Mouse (Mus musculus): Measurements from ENCODE around the gene Pam. TPM values are rescaled to one million over a fixed set of nuclear protein-coding genes. Genes with fewer than 3 reads are reported as not detected.

Pam gene
- polyA plus RNA-seq, 1 experiment from 2014 or later, result 49.8 TPM

- Histone ChIP-seq H3K27ac (no peak overlapping the region), H3K4me3 (no peak overlapping the region), H3K4me1 (peaks cover 11% of the 10 kb centered on the region), H3K9ac (no peak overlapping the region), H3K9me3 (replicated peaks) (no peaks in the 10 kb centered on the region), H3K27me3 (no peaks in the 10 kb centered on the region), H3K4me2 (no peak overlapping the region), H3K36me3 (ENCODE audit: poor library complexity, severe bottlenecking) (no peaks in the 10 kb centered on the region)
- no peak for ATAC-seq
- 88% methylated on average over 11 of the region's 11 CpGs for WGBS
Observed at GRCm38 (mm10) chr1:98097957-98098729, 2.7 kb upstream of the Pam start.

GRCm38 (mm10) chr1:98096396-98096935 lies 1.0 kb upstream of the Pam start:
- H3K27me3 ChIP-seq, result no peaks in the 10 kb centered on the region
- H3K4me2 ChIP-seq, result no peak overlapping the region
- H3K4me3 ChIP-seq, result no peak overlapping the region
- H3K9me3 ChIP-seq (replicated peaks), result no peaks in the 10 kb centered on the region
- no peak for ATAC-seq
- H3K4me1 ChIP-seq, result peaks cover 14% of the 10 kb centered on the region
- H3K9ac ChIP-seq, result no peak overlapping the region
- WGBS, result 73% methylated on average over 1 of the region's 1 CpGs
- H3K36me3 ChIP-seq (ENCODE audit: poor library complexity, severe bottlenecking), result no peaks in the 10 kb centered on the region
- no peak overlapping the region for H3K27ac ChIP-seq

DNA sequence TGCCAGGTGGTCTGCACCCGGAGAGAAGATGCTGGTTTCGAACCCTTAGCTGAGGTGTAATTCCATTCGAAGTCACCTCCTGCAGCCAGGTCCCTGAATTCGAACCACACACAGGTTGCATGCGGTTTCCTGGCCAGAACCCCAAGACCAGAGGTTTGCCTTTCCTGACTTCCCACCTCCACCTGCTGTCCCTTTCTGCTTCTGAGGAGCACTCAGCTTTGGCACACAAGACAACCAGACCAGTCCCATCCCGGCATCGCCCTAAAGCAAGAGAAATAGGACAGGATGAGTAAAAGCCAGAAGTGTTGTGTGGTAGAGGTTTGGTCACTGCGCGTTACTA lies 515 bp upstream of the Pam start:
- H3K27me3 ChIP-seq, result no peaks in the 10 kb centered on the region
- ATAC-seq, result peak; percentile 7
- 39% methylated on average over 8 of the region's 9 CpGs for WGBS
- H3K36me3 ChIP-seq (ENCODE audit: poor library complexity, severe bottlenecking), result no peaks in the 10 kb centered on the region
- peak overlapping the region; percentile 79; the same call in 1 of the 2 replicates for H3K27ac ChIP-seq
- peak overlapping the region; percentile 77 for H3K4me2 ChIP-seq
- H3K9ac ChIP-seq, result peak overlapping the region; percentile 83
- peaks cover 14% of the 10 kb centered on the region for H3K4me1 ChIP-seq
- H3K9me3 ChIP-seq (replicated peaks), result no peaks in the 10 kb centered on the region
- peak overlapping the region; percentile 73 for H3K4me3 ChIP-seq

DNA sequence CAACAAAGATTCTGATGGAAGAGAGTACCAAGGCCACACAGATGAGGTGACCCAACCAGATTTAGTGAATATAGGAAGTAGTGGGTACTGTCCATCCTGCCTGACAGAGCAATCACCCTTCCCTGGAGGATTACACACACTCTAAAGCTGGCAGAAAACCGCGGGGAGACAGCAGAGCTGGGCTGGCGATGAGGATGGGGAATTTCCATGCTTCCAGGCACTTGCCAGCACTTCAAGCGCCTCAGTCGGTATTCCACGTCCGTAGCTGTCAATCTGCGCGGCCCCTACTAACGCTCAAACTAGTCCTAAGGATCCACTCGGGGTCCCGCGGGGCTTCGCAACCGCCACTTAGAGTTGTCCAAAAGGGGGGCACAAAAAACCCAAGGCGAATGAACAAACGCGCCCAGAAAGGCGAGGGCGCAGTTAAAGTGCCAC lies 618 bp downstream of the Pam start:
- peak; percentile 64 for ATAC-seq
- Histone ChIP-seq H3K27ac (peak overlapping the region; percentile 79), H3K4me2 (peak overlapping the region; percentile 77), H3K9ac (peak overlapping the region; percentile 83), H3K9me3 (replicated peaks) (no peaks in the 10 kb centered on the region), H3K4me1 (peaks cover 14% of the 10 kb centered on the region), H3K27me3 (no peaks in the 10 kb centered on the region), H3K36me3 (ENCODE audit: poor library complexity, severe bottlenecking) (no peaks in the 10 kb centered on the region), H3K4me3 (peak overlapping the region; percentile 73)
- under 1% methylated on average over 20 of the region's 20 CpGs for WGBS

- peaks cover 23% of the 10 kb centered on the region for H3K4me1 ChIP-seq
- no peaks in the 10 kb centered on the region for H3K36me3 ChIP-seq (ENCODE audit: poor library complexity, severe bottlenecking)
- H3K9me3 ChIP-seq (replicated peaks), result no peaks in the 10 kb centered on the region
- H3K27me3 ChIP-seq, result no peaks in the 10 kb centered on the region
- 85% methylated on average over 5 of the region's 5 CpGs for WGBS
- ATAC-seq, result no peak
- H3K27ac ChIP-seq, result no peak overlapping the region
- H3K9ac ChIP-seq, result no peak overlapping the region
- H3K4me2 ChIP-seq, result no peak overlapping the region
- H3K4me3 ChIP-seq, result no peak overlapping the region
Observed at GRCm38 (mm10) chr1:98089336-98089975, 6.0 kb downstream of the Pam start.

DNA sequence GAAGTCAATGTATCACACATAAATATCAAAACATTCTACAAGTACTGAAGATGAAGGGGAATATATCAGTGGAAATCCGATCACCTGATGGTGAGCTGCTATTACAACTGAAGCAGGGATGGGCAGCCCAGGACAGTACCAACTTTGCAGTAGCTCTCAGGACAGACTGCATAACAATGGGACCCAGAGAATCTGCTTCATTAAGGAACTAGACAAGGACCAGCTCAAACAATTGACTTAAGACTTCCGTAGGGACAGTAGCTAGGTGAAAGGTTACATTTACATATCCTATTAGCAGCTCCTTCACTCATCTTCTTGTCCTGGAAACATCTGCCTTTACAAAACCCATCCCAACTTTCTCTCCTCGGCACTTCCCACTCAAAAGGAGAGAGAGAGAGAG lies 9.0 kb downstream of the Pam start:
- H3K9me3 ChIP-seq (replicated peaks), result no peaks in the 10 kb centered on the region
- no peak overlapping the region for H3K9ac ChIP-seq
- no peaks in the 10 kb centered on the region for H3K36me3 ChIP-seq (ENCODE audit: poor library complexity, severe bottlenecking)
- H3K4me1 ChIP-seq, result peaks cover 25% of the 10 kb centered on the region
- no peak overlapping the region for H3K4me2 ChIP-seq
- H3K27ac ChIP-seq, result no peak overlapping the region
- no peak overlapping the region for H3K4me3 ChIP-seq
- WGBS, result 29% methylated on average over 3 of the region's 3 CpGs
- H3K27me3 ChIP-seq, result no peaks in the 10 kb centered on the region
- ATAC-seq, result no peak

DNA sequence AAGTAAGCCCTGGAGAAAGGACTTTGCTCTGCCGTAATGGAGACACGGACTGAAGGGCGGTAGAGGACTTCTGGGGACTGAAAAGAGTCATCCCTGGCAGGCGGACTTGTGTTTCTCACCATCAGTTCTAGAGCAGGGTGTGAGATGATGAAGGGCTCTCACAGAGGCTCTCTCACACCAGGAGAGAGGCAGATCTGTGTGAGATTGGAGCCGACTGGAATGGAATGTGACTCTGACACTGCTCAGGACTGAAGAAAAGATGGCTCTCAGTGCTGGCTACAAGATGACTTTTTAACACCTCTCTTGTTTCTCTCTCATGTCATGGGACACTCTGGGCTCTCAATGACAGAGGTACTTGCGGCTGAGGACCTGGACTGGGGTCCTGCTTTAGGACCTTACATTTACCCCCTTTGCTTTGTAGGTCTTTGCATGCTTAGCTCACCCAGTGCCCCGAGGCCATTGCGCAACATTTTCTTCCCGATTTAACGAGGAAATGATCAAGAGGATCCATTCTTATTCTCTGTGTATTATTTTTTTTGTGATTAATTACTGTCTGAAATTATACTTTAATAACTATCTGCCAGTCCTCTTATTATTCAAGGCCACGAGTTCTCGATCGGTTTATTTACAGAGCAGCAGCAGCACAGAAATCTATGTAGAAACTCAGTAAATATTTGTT lies 10.7 kb downstream of the Pam start:
- ATAC-seq, result no peak
- WGBS, result 65% methylated on average over 13 of the region's 13 CpGs
- no peak overlapping the region for H3K27ac ChIP-seq

GRCm38 (mm10) chr1:98083508-98083907 lies 11.9 kb downstream of the Pam start:
- H3K4me2 ChIP-seq, result no peak overlapping the region
- H3K27me3 ChIP-seq, result no peaks in the 10 kb centered on the region
- no peak overlapping the region for H3K4me3 ChIP-seq
- WGBS, result 42% methylated on average over 3 of the region's 3 CpGs
- no peak overlapping the region for H3K9ac ChIP-seq
- H3K36me3 ChIP-seq (ENCODE audit: poor library complexity, severe bottlenecking), result no peaks in the 10 kb centered on the region
- peaks cover 32% of the 10 kb centered on the region for H3K4me1 ChIP-seq
- ATAC-seq, result no peak
- no peaks in the 10 kb centered on the region for H3K9me3 ChIP-seq (replicated peaks)
- no peak overlapping the region for H3K27ac ChIP-seq

More for the DNA sequence above, 10.7 kb downstream of the Pam start:
- H3K4me2 ChIP-seq, result no peak overlapping the region
- H3K4me1 ChIP-seq, result peaks cover 27% of the 10 kb centered on the region
- no peaks in the 10 kb centered on the region for H3K27me3 ChIP-seq
- H3K36me3 ChIP-seq (ENCODE audit: poor library complexity, severe bottlenecking), result no peaks in the 10 kb centered on the region
- no peak overlapping the region for H3K4me3 ChIP-seq
- no peak overlapping the region for H3K9ac ChIP-seq
- no peaks in the 10 kb centered on the region for H3K9me3 ChIP-seq (replicated peaks)

DNA sequence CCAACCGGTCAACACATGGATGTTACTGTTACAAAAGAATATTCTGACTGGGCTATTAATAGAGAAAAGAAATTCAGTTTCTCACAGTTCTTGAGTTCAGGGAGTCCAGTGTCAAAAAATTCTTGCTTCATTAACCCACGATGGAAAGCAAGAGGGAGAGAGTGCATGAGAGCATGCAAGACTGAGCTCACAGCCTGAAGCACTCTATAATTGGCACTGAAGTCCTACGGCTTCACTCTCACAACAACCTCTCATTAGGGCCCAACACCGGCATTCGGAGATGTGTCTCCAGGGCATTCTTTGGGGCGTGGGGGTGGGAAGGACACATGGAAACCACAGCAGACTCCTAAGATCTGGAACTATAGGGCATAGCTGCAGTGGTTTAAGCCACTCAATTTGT lies 12.5 kb downstream of the Pam start:
- H3K9me3 ChIP-seq (replicated peaks), result no peaks in the 10 kb centered on the region
- no peak overlapping the region for H3K9ac ChIP-seq
- H3K27ac ChIP-seq, result no peak overlapping the region
- no peaks in the 10 kb centered on the region for H3K36me3 ChIP-seq (ENCODE audit: poor library complexity, severe bottlenecking)
- 32% methylated on average over 6 of the region's 6 CpGs for WGBS
- H3K4me1 ChIP-seq, result peaks cover 33% of the 10 kb centered on the region
- no peak overlapping the region for H3K4me2 ChIP-seq
- 0 out of 2 replicates have a peak, but pooled peaks have one; percentile 52 for ATAC-seq
- no peaks in the 10 kb centered on the region for H3K27me3 ChIP-seq
- H3K4me3 ChIP-seq, result no peak overlapping the region

- H3K4me3 ChIP-seq, result no peak overlapping the region
- H3K9me3 ChIP-seq (replicated peaks), result no peaks in the 10 kb centered on the region
- no peaks in the 10 kb centered on the region for H3K36me3 ChIP-seq (ENCODE audit: poor library complexity, severe bottlenecking)
- peaks cover 25% of the 10 kb centered on the region for H3K4me1 ChIP-seq
- 69% methylated on average over 2 of the region's 2 CpGs for WGBS
- no peak overlapping the region for H3K9ac ChIP-seq
- H3K4me2 ChIP-seq, result no peak overlapping the region
- H3K27me3 ChIP-seq, result no peaks in the 10 kb centered on the region
- ATAC-seq, result no peak
- no peak overlapping the region for H3K27ac ChIP-seq
Observed at GRCm38 (mm10) chr1:98080431-98080830, 15.0 kb downstream of the Pam start.

GRCm38 (mm10) chr1:98079640-98080039 lies 15.8 kb downstream of the Pam start:
- Histone ChIP-seq H3K27me3 (no peaks in the 10 kb centered on the region), H3K36me3 (ENCODE audit: poor library complexity, severe bottlenecking) (no peaks in the 10 kb centered on the region), H3K9ac (no peak overlapping the region), H3K27ac (no peak overlapping the region), H3K4me3 (no peak overlapping the region), H3K4me2 (no peak overlapping the region), H3K4me1 (peaks cover 23% of the 10 kb centered on the region), H3K9me3 (replicated peaks) (no peaks in the 10 kb centered on the region)
- no peak for ATAC-seq
- WGBS, result 79% methylated on average over 7 of the region's 7 CpGs

DNA sequence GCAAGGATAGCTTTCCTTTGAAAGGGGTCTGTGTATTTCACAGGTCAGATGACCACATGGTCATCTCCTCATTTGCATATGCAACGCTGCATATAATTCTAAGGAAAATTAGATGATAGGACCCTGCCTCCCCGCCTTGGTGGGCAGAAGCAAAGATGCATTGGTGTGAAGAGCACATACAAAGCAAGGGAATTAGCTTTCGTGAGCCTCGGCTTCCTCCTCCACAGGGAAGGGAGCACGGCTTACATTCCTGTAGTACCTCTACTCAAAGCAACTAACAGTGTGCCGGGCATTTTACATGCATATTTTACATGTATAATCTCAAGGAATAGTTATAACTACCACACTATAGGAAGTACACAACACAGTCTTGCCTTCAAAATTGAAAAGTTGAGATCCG lies 16.7 kb downstream of the Pam start:
- Histone ChIP-seq H3K4me2 (no peak overlapping the region), H3K4me1 (peaks cover 25% of the 10 kb centered on the region), H3K27ac (no peak overlapping the region), H3K27me3 (no peaks in the 10 kb centered on the region), H3K4me3 (no peak overlapping the region), H3K9ac (no peak overlapping the region), H3K9me3 (replicated peaks) (no peaks in the 10 kb centered on the region), H3K36me3 (ENCODE audit: poor library complexity, severe bottlenecking) (no peaks in the 10 kb centered on the region)
- no peak for ATAC-seq
- WGBS, result 79% methylated on average over 7 of the region's 7 CpGs
